Mouse (Mus musculus) limb, embryonic 14.5 days (tissue): ENCODE data around the gene Cmtm8. TPM values are rescaled to one million over a fixed set of nuclear protein-coding genes. Genes with fewer than 3 reads are reported as not detected.

Experiments used
- ATAC-seq: fragments of 200-750 bp; cut with Nextera tagmentation; 2 replicates; pipeline ENCODE4 v1.8.0; 2017; ENCODE audit warnings: low read depth, moderate number of reproducible peaks, moderate TSS enrichment; ENCODE audit not compliant: low FRiP score
- DNase-seq: peaks from one replicate; pipeline ENCODE4 v3.0.0-alpha.2; 2015; ENCODE audit warnings: low spot score
- H3K27ac ChIP-seq: fragments of 300-500 bp; sonication (generic); replicated peaks from 2 replicates; pipeline ENCODE4 v1.5.1; 2014; ENCODE audit warnings: low read depth, mild to moderate bottlenecking, low read length, moderate library complexity, mixed read lengths
- H3K27me3 ChIP-seq: fragments of 300-500 bp; sonication (generic); 2 replicates; pipeline ENCODE4 v1.6.1; 2014; ENCODE audit warnings: low read length, mixed read lengths; ENCODE audit not compliant: control insufficient read depth, insufficient read depth
- H3K36me3 ChIP-seq: fragments of 300-500 bp; sonication (generic); 2 replicates; pipeline ENCODE4 v1.6.1; 2014; ENCODE audit warnings: mild to moderate bottlenecking, low read length, moderate library complexity, mixed read lengths; ENCODE audit not compliant: control insufficient read depth, insufficient read depth
- H3K4me1 ChIP-seq: fragments of 300-500 bp; sonication (generic); 2 replicates; pipeline ENCODE4 v1.6.1; 2014; ENCODE audit warnings: antibody characterized with exemption, low read length, mixed read lengths; ENCODE audit not compliant: control insufficient read depth, insufficient read depth
- H3K4me2 ChIP-seq: fragments of 300-500 bp; sonication (generic); replicated peaks from 2 replicates; pipeline ENCODE4 v1.6.1; 2014; ENCODE audit warnings: low read depth, mild to moderate bottlenecking, low read length, moderate library complexity; ENCODE audit not compliant: severe bottlenecking
- H3K4me3 ChIP-seq: fragments of 300-500 bp; sonication (generic); replicated peaks from 2 replicates; pipeline ENCODE4 v1.5.1; 2014; ENCODE audit warnings: low read length
- H3K9ac ChIP-seq: fragments of 300-500 bp; sonication (generic); 2 replicates; pipeline ENCODE4 v1.6.1; 2014; ENCODE audit warnings: mild to moderate bottlenecking, low read depth, low read length, moderate library complexity; ENCODE audit not compliant: severe bottlenecking
- H3K9me3 ChIP-seq: fragments of 300-500 bp; sonication (generic); 2 replicates; pipeline ENCODE4 v1.6.1; 2016; ENCODE audit warnings: low read length; ENCODE audit not compliant: control insufficient read depth
- POLR2A ChIP-seq: fragments of 200-500 bp; IDR thresholded peaks from 2 replicates; pipeline ENCODE4 v1.8.0; 2012; ENCODE audit warnings: inconsistent platforms, mild to moderate bottlenecking, moderate library complexity, borderline replicate concordance; ENCODE audit not compliant: insufficient read depth, insufficient read length; ENCODE audit errors: extremely low read depth
- WGBS: fragments of 180-500 bp; shearing (Covaris S2); extraction: QIAGEN DNeasy Blood & Tissue Kit; methylation state at CpG from one replicate; pipeline ENCODE4 v1.1.7; 2014; 5-methylcytosine and 5-hydroxymethylcytosine counted together
- polyA plus RNA-seq, 2 experiments: library from polyadenylated mRNA; depleted of rRNA in 1 of 2; stranded (reverse) in 1 of 2; unstranded in 1 of 2; fragments of >200 nt; fragmentation: Nextera tagmentation in 1 of 2; extraction: Ambion mirVana in 1 of 2; gene quantifications; 2 replicates each; pipeline versions ENCODE4 v1.2.1 to v1.2.3; 2012 to 2014

Gene Cmtm8
- polyA plus RNA-seq, 2 experiments, result 14.2 to 20.5 TPM

- TF ChIP-seq POLR2A, result no peak
- H3K4me2 ChIP-seq, result no peak overlapping the region
- H3K27ac ChIP-seq, result no peak overlapping the region
- ATAC-seq, result no peak
- no peak overlapping the region for H3K4me3 ChIP-seq
- no peak overlapping the region for H3K9ac ChIP-seq
- 0 out of 2 replicates have a peak, but pooled peaks cover 3% of the 10 kb centered on the region for H3K4me1 ChIP-seq
- no peaks in the 10 kb centered on the region for H3K27me3 ChIP-seq
- DNase-seq, result no peak
- H3K36me3 ChIP-seq, result no peaks in the 10 kb centered on the region
- WGBS, result 81% methylated on average over 15 of the region's 15 CpGs
- H3K9me3 ChIP-seq, result no peaks in the 10 kb centered on the region
These were observed 9.4 kb upstream of the Cmtm8 start for GRCm38 (mm10) chr9:114853336-114853735.

DNA sequence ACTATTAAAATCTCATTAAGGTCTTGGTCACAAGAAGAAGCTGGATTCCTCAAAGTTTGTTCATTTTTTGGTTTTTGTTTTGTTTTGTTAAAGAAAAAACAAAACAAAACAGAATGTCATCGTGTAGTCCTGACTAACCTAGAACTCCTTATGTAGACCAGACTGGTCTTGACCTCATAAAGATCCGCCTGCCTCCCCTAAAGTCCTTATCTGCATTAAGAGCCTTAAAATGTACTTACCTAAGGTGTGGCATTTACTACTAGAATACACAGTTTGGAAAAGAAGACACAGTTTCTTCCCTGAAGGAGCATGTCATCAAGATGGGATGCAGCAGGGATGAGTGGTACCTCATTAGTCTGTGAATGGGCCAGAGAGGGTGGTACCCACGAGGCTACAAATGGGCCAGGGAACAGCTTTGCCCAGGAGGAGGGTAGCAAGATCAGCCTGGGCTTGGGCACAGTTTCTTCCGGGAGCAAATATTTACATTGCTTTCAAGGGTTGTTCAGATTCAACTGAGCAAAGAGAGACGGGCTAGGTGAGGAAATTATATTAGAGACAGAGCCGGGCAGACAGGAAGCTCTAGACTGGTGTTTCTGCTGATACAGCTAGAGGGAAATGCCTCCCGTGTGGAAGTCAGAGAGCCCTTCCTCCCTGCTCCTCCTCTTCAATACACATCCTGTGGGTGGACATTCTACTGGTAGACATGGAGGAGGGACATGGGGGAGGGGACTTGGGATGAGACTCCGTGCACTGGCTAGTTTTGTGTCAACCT is 7.6 kb upstream of the Cmtm8 start:
- Histone ChIP-seq H3K4me2 (no peak overlapping the region), H3K4me1 (0 out of 2 replicates have a peak, but pooled peaks cover 3% of the 10 kb centered on the region), H3K9ac (no peak overlapping the region), H3K9me3 (no peaks in the 10 kb centered on the region), H3K4me3 (no peak overlapping the region), H3K27ac (no peak overlapping the region), H3K36me3 (no peaks in the 10 kb centered on the region), H3K27me3 (no peaks in the 10 kb centered on the region)
- TF ChIP-seq POLR2A, result no peak
- ATAC-seq (no peak), DNase-seq (no peak)
- 71% methylated on average over 8 of the region's 8 CpGs for WGBS

DNA sequence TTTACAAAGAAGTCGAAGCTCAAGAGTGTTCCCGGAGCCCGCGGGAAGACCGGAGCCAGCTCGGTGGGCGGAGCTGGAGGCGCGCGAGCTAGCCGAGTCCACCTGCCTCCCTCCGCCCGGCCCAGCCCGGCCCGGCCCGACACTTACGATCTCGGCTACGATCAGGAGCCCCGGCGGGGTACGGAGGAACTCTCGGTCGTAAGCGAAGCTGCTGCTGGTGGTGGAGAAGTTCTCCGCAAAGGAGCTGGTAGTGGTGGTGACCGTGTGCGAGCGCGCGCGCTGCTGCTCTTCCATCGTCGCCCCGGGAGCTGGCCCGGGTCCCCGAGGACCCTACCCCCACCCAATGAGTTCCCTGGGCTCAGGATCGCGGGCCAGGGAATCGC is 331 bp downstream of the Cmtm8 start:
- peak; percentile 49; the same call in 1 of the 2 replicates for ATAC-seq
- Histone ChIP-seq H3K9ac (peak overlapping the region; percentile 66), H3K4me1 (peaks cover 9% of the 10 kb centered on the region; the same call in 1 of the 2 replicates), H3K27ac (no peak overlapping the region), H3K4me3 (peak overlapping the region; percentile 72), H3K27me3 (no peaks in the 10 kb centered on the region), H3K9me3 (no peaks in the 10 kb centered on the region), H3K36me3 (no peaks in the 10 kb centered on the region), H3K4me2 (peak overlapping the region; percentile 98)
- DNase-seq, result no peak
- no peak for TF ChIP-seq POLR2A
- WGBS, result 0% methylated on average over 35 of the region's 40 CpGs

DNA sequence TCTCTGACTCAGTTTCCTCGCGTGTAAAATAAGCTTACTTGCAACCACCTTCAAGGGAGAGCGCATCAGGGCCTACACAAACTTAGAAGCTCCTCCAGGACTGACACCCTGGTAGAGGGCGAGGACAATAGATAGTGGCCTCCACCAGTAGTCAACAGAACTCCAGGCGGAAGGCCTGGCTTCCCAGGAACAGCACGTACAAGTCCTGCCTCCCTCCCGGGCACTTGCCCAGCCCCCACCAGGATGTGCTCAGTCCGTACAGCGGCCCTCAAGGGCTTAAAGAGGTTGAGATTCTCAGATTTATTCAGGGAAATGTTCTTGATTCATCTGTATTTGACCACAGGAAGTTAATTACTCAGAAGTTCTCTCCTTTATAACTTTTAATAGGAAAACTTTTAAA is 1.1 kb downstream of the Cmtm8 start:
- no peak for TF ChIP-seq POLR2A
- DNase-seq (no peak), ATAC-seq (no peak)
- Histone ChIP-seq H3K36me3 (no peaks in the 10 kb centered on the region), H3K9ac (no peak overlapping the region; the same call in 1 of the 2 replicates), H3K27me3 (no peaks in the 10 kb centered on the region), H3K4me2 (peak overlapping the region; percentile 98), H3K4me3 (peak overlapping the region; percentile 72), H3K4me1 (peaks cover 9% of the 10 kb centered on the region; the same call in 1 of the 2 replicates), H3K27ac (no peak overlapping the region), H3K9me3 (no peaks in the 10 kb centered on the region)
- 38% methylated on average over 9 of the region's 9 CpGs for WGBS

GRCm38 (mm10) chr9:114842269-114842668 is 1.7 kb downstream of the Cmtm8 start:
- DNase-seq (no peak), ATAC-seq (no peak)
- Histone ChIP-seq H3K36me3 (no peaks in the 10 kb centered on the region), H3K4me2 (0 out of 2 replicates have a peak overlapping the region, but pooled peaks have one; percentile 98), H3K4me1 (peaks cover 9% of the 10 kb centered on the region; the same call in 1 of the 2 replicates), H3K9me3 (no peaks in the 10 kb centered on the region), H3K4me3 (no peak overlapping the region; the same call in 1 of the 2 replicates), H3K27ac (no peak overlapping the region), H3K27me3 (no peaks in the 10 kb centered on the region), H3K9ac (no peak overlapping the region)
- WGBS, result 56% methylated on average over 7 of the region's 7 CpGs
- TF ChIP-seq POLR2A, result no peak

DNA sequence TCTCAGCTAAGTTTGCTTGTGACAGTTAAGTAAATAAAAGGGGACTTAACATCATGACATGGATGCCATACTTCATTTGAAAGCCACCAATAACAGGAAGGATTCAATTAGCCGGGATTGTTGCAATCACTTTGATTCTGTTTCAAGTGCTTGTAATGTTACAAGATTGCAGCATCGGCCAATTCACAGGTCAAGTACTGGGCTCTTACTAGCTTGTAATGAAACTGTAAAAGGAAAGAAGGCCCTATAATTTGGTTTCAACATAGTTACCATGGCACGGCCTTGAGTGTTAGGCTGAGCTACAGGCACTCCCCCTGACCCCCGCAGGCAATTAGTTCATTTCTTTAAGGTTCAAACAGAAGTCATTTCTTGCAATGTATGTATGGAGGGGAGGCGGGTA is 5.1 kb downstream of the Cmtm8 start:
- no peak overlapping the region for H3K9ac ChIP-seq
- no peak for DNase-seq
- no peak overlapping the region for H3K4me2 ChIP-seq
- WGBS, result 68% methylated on average over 5 of the region's 5 CpGs
- ATAC-seq, result no peak
- H3K4me1 ChIP-seq, result peaks cover 9% of the 10 kb centered on the region; the same call in 1 of the 2 replicates
- no peaks in the 10 kb centered on the region for H3K9me3 ChIP-seq
- no peak overlapping the region for H3K4me3 ChIP-seq
- H3K27me3 ChIP-seq, result no peaks in the 10 kb centered on the region
- TF ChIP-seq POLR2A, result no peak
- H3K36me3 ChIP-seq, result no peaks in the 10 kb centered on the region
- no peak overlapping the region for H3K27ac ChIP-seq
